Mouse (Mus musculus) activated CD4-positive, CD25-positive, alpha-beta regulatory T cell, adult 4 months (primary cell): Measurements from ENCODE around the gene Fblim1. TPM values are rescaled to one million over a fixed set of nuclear protein-coding genes. Genes with fewer than 3 reads are reported as not detected.
A peak's percentile ranks its signal among the peaks of the same experiment; 100 is the strongest.
"Not testable (repeated sequence)": the region's sequence is repeated elsewhere in the genome, so short reads cannot be mapped to it uniquely, and the experiment has no call there.

Experiments
- ATAC-seq: one replicate; pipeline ENCODE4 v1.8.0; 2017
- polyA plus RNA-seq, 2 experiments: library from polyadenylated mRNA; unstranded; fragments of 100-300 nt; shearing (Covaris generic); gene quantifications; one replicate each; pipeline ENCODE4 v1.2.1; 2017

Fblim1 gene
- polyA plus RNA-seq, 2 experiments from 2014 or later, result 0.29 TPM; not detected in 1

DNA sequence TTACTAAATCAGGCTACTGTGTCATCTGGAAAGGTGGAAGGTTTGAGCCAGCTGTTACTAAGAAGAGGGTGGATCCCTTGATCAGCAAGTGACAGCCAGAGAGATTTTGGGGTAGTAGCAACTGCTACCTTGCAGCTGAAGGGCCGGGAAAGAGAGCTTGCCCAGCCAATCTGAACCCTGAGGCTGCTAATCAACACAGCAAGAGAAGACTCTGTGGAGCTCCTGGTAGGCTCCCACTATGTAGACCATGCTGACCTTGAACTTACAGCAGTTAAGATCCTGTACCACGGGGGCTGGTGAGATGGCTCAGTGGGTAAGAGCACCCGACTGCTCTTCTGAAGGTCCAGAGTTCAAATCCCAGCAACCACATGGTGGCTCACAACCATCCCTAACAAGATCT is 41.2 kb downstream of the Fblim1 start:
- ATAC-seq, result no peak

DNA sequence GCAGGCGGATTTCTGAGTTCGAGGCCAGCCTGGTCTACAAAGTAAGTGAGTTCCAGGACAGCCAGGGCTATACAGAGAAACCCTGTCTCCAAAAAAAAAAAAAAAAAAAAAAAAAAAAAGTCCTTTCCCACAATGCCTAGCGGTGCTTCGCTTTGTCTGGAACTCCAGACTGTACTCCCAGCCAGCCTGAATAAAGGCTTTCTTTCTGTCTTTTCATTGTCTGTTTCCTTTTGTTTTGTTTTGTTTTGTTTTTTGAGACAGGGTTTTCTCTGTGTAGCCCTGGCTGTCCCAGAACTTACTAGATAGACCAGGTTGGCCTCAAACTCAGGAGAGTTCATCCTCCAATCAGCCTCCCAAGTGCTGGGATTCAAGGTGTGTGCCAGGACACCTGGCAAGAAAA is 41.7 kb downstream of the Fblim1 start:
- no peak for ATAC-seq

DNA sequence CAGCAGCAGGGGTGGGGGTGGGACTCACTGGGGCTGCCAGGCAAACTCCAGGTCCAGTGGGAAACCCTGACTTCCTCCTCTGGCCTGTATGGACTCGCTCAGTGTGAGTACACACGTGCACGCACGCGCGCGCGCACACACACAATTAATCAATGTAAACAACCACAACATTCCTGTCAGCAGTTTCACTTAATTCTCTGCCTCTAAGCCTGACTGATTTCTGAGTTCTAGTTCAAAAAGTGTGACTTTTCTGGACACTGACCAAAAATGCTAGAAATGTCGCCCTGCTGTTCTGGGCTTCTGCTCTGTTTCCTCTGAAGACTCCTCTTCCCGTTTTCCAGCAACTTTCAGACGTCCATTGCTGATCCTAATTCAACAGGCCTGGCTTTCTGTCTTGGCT is 43.6 kb downstream of the Fblim1 start:
- no peak for ATAC-seq

DNA sequence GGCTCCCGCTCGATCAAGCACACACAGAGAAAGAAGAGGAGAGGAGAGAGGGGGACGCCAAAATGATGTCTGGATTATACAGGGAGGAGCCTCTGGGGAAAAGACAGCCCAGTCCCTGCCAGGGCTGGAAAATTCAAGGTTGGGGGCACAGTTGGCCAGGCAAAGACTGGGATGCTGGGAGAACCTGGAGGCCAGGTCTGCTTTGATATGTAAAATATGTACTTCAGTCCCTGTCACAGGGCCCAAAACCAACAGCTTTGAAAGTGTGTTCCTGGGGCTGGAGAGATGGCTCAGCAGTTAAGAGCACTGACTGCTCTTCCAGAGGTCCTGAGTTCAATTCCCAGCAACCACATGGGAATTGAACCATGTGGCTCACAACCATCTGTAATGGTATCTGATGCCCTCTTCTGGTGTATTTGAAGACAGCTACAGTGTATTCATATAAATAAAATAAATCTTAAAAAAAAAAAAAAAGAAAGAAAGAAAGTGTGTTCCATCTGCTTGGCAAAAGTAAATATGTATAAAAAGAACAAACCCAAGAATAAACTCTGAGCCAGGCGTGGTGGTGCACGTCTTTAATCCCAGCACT is 44.5 kb downstream of the Fblim1 start:
- ATAC-seq, result not testable (repeated sequence)

DNA sequence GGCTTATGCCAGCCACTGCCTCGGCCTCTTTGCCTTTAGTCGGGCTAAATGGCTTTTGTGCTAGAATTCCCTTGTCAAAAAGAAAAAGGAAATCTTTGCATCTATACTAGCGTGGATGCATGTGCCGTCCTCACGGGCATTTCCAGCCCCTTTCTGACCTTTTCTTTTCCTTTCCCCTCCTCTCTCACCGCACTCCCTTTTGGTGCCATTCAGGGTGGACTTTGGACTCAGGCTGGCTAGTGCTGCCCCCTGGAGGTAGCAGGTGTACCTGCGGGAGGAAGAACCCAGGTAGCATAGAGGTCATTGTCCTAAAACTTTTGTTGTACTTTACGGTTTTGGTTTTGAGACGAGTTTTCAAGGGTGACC is 46.0 kb downstream of the Fblim1 start:
- peak; percentile 45 for ATAC-seq

DNA sequence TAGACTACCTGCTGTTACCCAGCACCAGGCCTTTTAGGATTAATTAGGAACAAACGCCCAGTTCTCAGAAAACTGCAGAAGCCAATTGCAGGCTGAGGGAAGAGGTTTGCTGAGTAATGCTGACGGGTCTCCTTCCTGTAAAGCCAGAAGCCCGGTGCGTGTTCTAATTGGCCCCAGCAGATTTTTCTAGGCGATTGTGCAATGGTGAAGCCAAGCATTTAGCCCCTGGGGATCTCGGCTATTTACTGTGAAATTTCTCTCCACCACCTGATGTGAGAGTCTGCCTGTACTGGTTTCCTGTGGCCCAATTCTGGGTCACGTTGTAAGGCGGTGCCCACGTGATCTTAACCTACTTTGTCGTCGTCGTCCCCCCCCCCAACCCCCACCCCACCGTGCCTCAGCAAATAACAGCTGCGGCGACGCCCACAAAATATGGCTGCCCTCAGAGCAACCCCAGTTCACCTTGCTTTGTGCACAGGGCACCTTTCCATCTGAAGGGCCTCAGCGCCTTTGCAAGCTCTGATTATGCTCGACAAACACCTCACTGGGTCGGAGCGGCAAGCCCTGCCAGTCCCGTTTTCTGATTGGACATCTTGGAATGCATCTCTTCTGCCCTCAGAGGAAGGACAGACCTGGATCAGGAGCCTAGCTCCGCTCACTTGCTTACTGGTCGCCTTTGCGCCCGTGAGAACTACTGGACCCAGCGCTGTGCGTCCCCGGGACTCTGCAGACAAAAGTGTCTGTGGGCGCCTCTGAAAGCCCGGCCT is 46.6 kb downstream of the Fblim1 start:
- ATAC-seq, result peak; percentile 76

DNA sequence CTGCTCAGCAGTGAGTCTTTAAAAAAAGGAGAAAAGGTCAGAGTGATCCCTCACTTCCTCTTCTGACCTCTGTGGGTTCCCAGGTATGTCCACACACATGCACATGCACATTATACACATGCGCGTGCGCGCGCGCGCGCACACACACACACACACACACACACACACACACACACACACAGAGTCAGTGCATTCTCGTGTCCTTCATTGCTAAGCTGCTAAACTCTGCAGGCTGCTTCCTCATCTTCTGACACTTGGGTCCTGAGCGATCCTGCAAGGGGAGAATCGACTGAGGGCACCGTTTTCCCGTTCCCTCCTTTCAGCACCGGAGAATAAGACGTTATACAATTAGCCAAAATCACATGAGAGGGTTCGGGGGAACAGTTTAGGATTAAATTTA is 47.2 kb downstream of the Fblim1 start:
- peak; percentile 5 for ATAC-seq

DNA sequence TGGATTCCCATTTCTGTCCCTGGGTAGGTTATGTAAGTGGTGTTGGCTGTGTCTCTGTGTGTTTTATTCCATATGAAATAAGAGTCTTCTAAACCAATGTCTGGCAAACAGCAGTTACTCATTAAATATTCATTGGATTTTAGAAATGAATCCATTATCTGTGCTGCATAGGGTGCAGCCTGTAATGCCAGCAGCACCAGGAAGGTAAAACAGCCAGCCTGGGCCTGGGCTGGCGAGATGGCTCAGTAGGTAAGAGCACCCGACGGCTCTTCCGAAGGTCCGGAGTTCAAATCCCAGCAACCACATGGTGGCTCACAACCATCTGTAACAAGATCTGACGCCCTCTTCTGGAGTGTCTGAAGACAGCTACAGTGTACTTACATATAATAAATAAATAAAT is 49.7 kb downstream of the Fblim1 start:
- ATAC-seq, result not testable (repeated sequence)

DNA sequence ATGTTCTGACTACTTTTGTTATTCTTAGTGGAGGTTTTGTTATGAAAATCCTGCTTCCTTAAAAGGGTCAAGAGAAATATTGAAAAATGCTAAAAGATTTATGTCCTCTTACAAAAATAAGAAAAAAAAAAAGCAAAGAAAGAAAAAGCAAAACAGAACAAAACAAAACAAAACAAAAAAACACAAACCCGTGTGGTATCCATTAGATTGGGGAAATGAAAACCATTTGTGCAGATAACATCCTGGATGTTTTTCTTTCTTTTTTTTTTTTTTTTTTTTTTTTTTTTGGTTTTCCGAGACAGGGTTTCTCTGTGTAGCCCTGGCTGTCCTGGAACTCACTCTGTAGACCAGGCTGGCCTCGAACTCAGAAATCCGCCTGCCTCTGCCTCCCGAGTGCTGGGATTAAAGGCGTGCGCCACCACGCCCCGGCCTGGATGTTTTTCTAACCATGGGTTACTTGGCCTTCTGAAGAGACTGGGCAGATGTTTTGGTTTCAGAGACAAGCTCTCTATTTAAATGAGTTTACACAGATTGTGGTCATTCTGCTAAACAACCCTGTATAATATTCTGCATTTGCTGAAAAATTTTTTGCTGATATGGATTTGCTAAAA is 51.5 kb downstream of the Fblim1 start:
- ATAC-seq, result not testable (repeated sequence)

DNA sequence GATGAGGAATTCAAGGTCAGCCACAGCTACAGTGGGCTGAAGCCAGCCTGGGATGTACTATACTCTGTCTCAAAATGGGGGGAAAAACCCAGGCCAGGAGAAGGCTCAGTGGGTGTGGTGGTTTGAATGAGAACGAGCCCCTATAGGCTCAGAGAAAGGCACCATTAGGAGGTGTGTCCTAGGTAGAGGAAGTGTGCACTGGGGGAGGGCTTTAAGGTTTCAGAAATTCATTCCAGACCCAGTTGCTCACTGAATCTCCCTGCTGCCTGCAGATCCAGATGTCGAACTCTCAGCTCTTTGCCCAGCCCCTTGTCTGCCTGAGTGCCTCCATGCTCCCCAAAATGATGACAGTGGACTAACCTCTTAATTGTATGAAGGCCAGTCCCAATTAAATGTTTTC is 53.4 kb downstream of the Fblim1 start:
- ATAC-seq, result peak; percentile 96

DNA sequence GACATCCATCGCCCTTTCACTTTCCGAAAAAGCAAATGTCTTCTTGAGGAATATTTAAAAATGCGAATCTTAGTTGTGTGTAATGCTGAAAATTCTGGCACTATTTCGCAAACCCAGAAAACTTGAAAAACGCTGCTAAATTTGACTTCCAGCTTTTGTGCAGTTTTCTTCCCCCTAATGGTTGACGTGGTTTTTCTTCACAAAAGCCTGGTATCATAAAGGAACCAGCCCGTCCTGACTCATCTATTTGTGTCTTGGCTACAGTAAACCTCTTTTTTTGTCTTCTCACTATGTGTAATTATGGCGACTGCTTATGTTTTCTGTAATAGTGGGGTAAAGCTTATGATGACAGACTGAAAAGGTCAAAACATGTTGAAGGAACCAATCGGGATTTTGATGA is 58.6 kb downstream of the Fblim1 start:
- no peak for ATAC-seq

DNA sequence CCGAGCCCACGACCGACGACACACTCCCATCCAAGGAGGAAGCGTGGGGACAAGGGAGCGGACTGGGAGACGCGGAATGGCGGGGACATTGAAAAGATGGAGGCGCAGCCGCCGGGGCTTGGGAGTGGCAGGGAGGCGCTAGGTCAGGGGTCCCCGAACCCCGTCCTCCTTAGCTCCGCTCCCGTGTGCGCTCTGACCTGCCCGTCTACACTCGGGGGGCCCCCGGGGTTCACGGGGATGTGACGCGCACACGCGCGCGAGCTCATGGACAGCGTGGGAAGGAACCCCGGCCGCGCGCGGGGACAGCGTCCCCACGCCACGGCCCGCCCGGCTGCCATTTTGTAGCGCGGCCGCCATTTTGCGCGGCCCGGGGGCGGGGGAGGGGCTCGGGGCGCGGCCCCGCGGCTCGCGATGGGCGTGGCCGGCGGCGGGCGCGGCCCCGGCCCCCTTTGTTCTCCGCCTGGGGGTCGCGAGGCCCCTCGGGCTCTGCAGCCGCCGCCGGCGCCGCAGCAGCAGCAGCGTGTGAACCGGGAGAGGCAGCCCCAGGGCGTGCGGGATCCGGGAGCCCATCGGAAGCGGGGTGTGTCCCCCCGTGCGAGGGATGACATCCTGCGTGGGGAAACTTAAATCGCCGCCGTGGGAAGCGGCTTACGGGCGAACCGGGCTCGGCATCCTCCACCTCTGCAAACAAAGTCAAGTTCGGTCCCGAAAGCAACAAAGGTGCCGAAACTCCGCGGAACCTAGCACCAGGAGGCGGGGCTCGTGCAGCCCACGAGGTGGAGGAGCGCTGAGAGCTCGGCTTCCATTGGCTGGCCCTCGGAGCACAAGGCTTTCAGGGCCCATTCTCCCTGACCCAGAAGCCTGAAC is 59.3 kb downstream of the Fblim1 start:
- peak; percentile 63 for ATAC-seq

DNA sequence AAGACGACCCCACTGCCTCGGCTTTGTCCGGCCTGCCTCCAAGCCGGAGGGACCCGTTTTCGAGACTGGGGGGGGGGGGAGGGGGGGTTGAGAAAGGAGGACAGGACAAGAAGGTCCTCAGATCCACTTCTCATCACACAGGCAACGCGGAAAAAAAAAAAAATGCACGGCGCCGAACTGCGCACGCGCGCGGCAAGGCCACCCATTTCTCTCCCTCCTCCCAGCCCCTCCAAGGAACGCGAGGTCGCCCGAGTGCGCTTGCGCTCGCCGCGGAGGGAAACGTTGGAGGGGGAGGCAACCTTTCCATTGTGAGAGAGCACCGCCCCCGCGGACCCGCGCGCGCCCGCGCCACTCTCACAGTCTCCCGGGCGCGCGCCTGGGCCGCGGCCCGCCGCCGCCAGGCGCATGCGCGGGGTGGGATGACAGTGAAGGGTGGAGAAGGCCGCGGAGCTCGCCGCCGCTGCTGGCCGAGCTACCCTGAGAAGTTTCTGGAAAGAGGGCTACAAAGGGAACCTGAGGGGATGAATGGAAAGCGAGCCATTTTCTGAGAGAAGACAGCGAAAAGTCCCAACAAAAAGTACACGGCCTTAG is 60.1 kb downstream of the Fblim1 start:
- ATAC-seq, result peak; percentile 73

DNA sequence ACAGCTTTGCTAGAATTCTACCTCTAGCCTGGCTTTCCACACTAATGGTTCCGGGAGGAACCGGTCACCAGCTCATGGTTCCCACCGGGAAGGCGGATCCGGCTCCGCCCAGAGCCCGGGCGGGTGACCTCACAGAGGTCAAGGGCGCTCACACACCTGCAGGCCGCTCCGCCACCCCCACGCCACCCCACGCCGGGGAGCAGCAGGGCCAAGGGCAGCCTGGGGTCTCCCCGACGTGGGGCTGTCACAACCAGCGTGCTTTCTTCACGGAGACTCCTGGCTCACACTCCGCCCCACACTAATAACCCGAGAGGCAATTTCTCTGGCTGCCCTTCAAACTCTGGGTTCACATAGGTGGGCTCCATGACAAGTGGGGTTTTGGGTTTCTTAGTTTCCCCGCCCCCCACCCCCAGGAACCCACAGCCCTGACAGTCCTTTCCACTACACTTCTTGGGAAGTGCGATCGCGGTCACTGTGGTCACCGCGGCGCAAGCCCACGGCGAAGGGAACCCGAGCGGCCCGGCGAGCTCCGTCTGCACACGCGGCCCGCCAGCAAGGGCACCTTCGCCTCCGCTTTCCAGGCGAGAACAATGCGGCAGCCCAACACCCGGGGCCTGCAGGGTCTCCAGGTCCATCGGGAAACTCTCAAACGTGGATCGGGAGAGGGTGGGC is 60.7 kb downstream of the Fblim1 start:
- ATAC-seq, result no peak

DNA sequence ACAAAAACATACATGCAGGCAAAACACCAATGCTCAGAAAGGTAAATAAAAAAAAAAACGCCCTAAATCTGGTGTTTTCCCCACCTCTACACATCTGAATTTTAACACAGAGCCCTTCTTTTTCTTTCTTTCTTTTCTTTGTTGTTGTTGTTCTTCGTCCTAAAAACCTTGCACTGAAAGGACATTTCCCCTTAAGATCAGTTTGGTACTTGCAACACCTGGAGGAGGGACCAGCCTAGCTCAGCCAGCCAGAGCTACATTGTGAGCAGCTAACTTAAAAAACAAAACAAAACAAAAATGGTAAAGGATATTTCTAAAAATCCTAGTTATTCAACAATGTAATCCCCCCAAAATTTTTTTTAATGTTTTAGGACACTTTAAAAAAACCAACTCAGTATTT is 61.4 kb downstream of the Fblim1 start:
- ATAC-seq, result no peak

DNA sequence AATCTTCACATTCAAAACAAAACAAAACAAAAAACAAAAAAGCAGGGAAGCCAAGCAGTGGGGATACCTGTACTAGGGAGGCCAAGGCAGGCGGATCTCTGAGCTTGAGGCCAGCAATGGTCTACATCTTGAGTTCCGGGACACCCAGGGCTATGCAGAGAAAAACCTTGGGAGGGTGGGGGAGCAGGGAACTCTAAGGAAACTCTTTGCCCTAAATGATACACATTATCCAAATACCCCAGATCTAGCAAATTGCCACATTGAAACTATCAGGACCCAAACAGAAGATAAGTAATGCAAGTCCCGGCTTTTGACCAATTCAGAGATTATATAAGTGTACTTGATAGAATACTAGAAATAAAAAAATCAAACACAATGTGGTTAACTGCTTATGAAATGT is 62.3 kb downstream of the Fblim1 start:
- no peak for ATAC-seq

DNA sequence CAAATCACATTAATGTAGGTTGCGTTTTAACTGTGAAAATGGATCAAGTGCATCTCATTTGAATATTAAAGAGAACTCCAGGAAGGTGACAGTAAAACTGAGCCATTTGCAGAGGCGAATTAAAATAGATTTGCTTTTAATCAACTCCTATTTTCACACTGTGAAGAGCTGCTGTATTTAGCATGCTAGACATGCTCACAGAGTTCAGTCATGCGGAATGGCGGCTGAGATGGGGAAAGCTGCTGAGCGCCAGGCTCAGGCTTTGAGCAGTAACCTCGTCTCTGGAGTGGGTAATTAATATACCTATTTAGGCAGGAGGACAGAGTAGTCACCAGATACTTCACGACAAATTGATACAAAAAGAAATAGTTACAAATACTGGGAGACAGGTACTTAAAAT is 64.0 kb downstream of the Fblim1 start:
- no peak for ATAC-seq

DNA sequence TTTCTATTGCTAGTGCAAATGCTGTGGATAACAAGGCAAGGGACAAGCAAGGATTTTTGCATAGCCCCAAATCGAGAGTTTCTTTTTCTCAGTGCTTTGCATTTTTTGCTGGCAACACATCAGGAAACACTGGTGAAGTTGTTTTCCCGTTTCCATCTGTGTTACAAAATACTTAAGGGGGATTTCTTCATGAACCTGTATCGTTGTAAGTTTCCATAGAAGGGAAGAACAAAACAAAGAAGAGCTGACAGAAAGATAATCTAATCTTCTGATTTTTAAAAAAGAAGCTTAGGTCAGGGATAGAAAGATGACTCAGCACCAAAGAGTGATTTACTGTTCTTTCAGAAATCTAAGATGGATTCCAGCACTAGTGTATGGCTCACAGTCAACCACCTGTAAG is 65.1 kb downstream of the Fblim1 start:
- no peak for ATAC-seq

DNA sequence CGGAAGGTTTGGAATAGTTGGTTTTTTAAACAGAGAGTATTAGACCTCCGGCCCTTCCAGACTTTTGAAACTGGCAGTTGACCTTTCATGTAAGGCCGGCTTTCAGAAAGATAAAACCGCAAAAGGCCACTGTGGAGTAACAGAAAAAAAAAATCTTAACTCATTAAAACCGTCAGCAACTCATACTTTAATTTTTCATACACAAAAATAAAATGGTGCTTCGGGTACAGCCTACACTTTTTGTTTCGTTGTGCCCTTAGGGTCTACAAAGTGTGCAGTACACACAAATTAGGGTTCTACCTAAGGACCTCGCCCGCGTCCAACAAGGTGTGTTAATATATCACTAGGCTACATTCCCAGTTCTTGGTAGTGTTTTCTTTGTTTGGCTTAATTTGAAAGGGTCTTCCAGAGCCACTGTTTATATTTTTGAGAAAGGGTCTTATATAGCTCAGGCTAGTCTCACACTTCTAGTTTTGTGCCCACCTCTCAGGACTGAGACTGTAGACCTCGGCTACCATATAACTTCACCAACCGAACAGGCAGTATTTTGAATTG is 66.6 kb downstream of the Fblim1 start:
- no peak for ATAC-seq

DNA sequence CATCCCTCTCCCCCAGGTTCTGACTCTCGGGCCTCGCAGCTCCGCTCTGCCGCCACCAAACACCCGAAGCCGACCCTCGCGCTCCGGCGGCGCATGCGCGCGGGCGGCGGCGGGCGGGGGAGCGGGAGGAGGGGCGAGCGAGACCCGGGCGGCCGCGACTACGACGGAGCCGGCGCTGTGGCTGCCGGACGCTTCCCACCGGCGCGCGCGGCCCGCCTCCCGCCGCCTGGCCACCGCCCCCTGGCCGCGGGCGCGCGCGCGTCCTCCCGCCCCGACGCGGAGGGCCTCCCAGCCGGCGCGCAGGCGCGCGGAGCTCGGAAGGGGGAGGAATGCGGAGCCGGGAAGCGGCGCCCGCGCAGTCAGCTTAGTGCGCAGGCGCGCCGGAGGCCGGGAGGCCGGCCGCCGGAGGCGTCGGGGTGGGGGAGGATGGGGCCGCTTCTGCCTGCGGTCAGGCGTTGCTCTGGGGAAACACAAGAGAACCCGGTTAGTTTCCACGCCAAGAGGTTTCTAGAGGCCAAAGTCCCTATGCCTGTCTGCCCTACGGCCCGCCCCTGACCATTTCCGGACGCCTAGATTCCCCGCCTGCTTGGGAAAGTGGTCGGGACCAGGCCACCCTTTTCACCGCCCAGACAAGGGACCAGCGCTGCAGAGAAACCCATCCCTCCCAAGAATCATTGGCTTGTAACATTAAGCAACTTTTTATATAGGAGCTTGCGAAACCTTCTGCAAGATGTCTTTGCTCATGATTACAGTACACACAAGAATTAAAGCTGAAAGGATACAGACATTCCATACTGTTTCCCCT is 67.3 kb downstream of the Fblim1 start, which contains the start of gene Spen:
Spen (minus strand) TSS at position 190 of the 805 bp plus-strand sequence.
- ATAC-seq, result peak; percentile 72
